Comparison of ENCODE assay signal across 8 mouse cellular contexts in genomic region chr19:4013066-4013465, GRCm38 (mm10). TPM values are rescaled to one million over a fixed set of nuclear protein-coding genes. Genes with fewer than 3 reads are reported as not detected.
A peak's percentile ranks its signal among the peaks of the same experiment; 100 is the strongest.
DNase-seq lines count a peak whose midpoint lies in the region; ATAC-seq and TF ChIP-seq lines count a peak whose summit lies in the region.

No protein-coding gene starts in this region.

- peak overlapping the region; percentile 85; the same call in 1 of the 2 replicates for H3K4me3 ChIP-seq in kidney, postnatal 0 days (replicated peaks; ENCODE audit: low read depth, low read length)
- H3K4me3 ChIP-seq in embryonic facial prominence, embryonic 14.5 days (ENCODE audit: low read depth, low read length): peak overlapping the region; percentile 92
- peak overlapping the region; percentile 89 for H3K4me3 ChIP-seq in limb, embryonic 12.5 days (replicated peaks)
- peak overlapping the region; percentile 79 for H3K4me3 ChIP-seq in neural tube, embryonic 13.5 days

- WGBS in kidney, postnatal 0 days: 19% methylated on average over 9 of the region's 9 CpGs
- 15% methylated on average over 9 of the region's 9 CpGs for WGBS in embryonic facial prominence, embryonic 14.5 days
- 20% methylated on average over 9 of the region's 9 CpGs for WGBS in limb, embryonic 12.5 days
- WGBS in neural tube, embryonic 13.5 days: 21% methylated on average over 9 of the region's 9 CpGs

- no peaks in the 10 kb centered on the region for H3K27me3 ChIP-seq in kidney, postnatal 0 days (ENCODE audit: insufficient read depth, low read length)
- no peaks in the 10 kb centered on the region for H3K27me3 ChIP-seq in embryonic facial prominence, embryonic 14.5 days (replicated peaks; ENCODE audit: control insufficient read depth, insufficient read depth, low read length)
- no peaks in the 10 kb centered on the region for H3K27me3 ChIP-seq in limb, embryonic 12.5 days
- H3K27me3 ChIP-seq in neural tube, embryonic 13.5 days: no peaks in the 10 kb centered on the region

- TF ChIP-seq CTCF in kidney, postnatal 0 days (IDR thresholded peaks at IDR 0.05; ENCODE audit: low read depth): no peak

- H3K27ac ChIP-seq in kidney, postnatal 0 days: no peak overlapping the region
- H3K27ac ChIP-seq in embryonic facial prominence, embryonic 14.5 days (replicated peaks; ENCODE audit: low read depth, low read length): no peak overlapping the region
- H3K27ac ChIP-seq in limb, embryonic 12.5 days: no peak overlapping the region
- no peak overlapping the region for H3K27ac ChIP-seq in neural tube, embryonic 13.5 days (replicated peaks)

- no peaks in the 10 kb centered on the region for H3K9me3 ChIP-seq in kidney, postnatal 0 days (replicated peaks; ENCODE audit: low read length)
- H3K9me3 ChIP-seq in embryonic facial prominence, embryonic 14.5 days (ENCODE audit: control insufficient read depth, low read length): no peaks in the 10 kb centered on the region
- H3K9me3 ChIP-seq in limb, embryonic 12.5 days: no peaks in the 10 kb centered on the region
- H3K9me3 ChIP-seq in neural tube, embryonic 13.5 days: no peaks in the 10 kb centered on the region

- H3K4me2 ChIP-seq in kidney, postnatal 0 days (ENCODE audit: low read length): peak overlapping the region; percentile 41
- peak overlapping the region; percentile 76 for H3K4me2 ChIP-seq in embryonic facial prominence, embryonic 14.5 days (ENCODE audit: low read depth, low read length)
- H3K4me2 ChIP-seq in limb, embryonic 12.5 days: peak overlapping the region; percentile 67
- H3K4me2 ChIP-seq in neural tube, embryonic 13.5 days: peak overlapping the region; percentile 47

- peak overlapping the region; percentile 32; the same call in 1 of the 2 replicates for H3K9ac ChIP-seq in kidney, postnatal 0 days (ENCODE audit: low read depth, low read length)
- H3K9ac ChIP-seq in embryonic facial prominence, embryonic 14.5 days (ENCODE audit: low read depth, low read length): peak overlapping the region; percentile 55
- H3K9ac ChIP-seq in limb, embryonic 12.5 days (replicated peaks): 0 out of 2 replicates have a peak overlapping the region, but pooled peaks have one; percentile 1
- H3K9ac ChIP-seq in neural tube, embryonic 13.5 days: peak overlapping the region; percentile 44

- no peak for DNase-seq in kidney, postnatal 0 days (ENCODE audit: low spot score)
- DNase-seq in kidney, postnatal 10 days: no peak
- DNase-seq in embryonic facial prominence, embryonic 14.5 days (ENCODE audit: low spot score): no peak
- no peak for DNase-seq in urinary bladder, postnatal 10 days (ENCODE audit: low spot score)
- DNase-seq in layer of hippocampus, postnatal 36 days: no peak
- no peak for DNase-seq in adipocyte (ENCODE audit: low spot score)

- H3K36me3 ChIP-seq in kidney, postnatal 0 days (ENCODE audit: insufficient read depth, low read length): peaks cover 18% of the 10 kb centered on the region
- H3K36me3 ChIP-seq in embryonic facial prominence, embryonic 14.5 days (ENCODE audit: control insufficient read depth, insufficient read depth, low read length): peaks cover 18% of the 10 kb centered on the region
- peaks cover 29% of the 10 kb centered on the region for H3K36me3 ChIP-seq in limb, embryonic 12.5 days
- H3K36me3 ChIP-seq in neural tube, embryonic 13.5 days: peaks cover 29% of the 10 kb centered on the region

- peak; percentile 15; the same call in 1 of the 2 replicates for ATAC-seq in kidney, postnatal 0 days (replicated peaks; ENCODE audit: low FRiP score, low read depth)
- ATAC-seq in embryonic facial prominence, embryonic 14.5 days (ENCODE audit: low read depth): peak; percentile 23; the same call in 1 of the 2 replicates
- ATAC-seq in limb, embryonic 12.5 days (ENCODE audit: insufficient number of reproducible peaks, insufficient read depth, low FRiP score, low TSS enrichment, low read depth): peak; percentile 35
- no peak; the same call in 1 of the 2 replicates for ATAC-seq in neural tube, embryonic 13.5 days (ENCODE audit: low read depth)

- no peaks in the 10 kb centered on the region for H3K4me1 ChIP-seq in kidney, postnatal 0 days (replicated peaks; ENCODE audit: insufficient read depth, low read length)
- peaks cover 4% of the 10 kb centered on the region; the same call in 1 of the 2 replicates for H3K4me1 ChIP-seq in embryonic facial prominence, embryonic 14.5 days (ENCODE audit: control insufficient read depth, insufficient read depth, low read length)
- H3K4me1 ChIP-seq in limb, embryonic 12.5 days (replicated peaks): peaks cover 10% of the 10 kb centered on the region; the same call in 1 of the 2 replicates
- peaks cover 20% of the 10 kb centered on the region for H3K4me1 ChIP-seq in neural tube, embryonic 13.5 days (replicated peaks)

RNA-seq across cellular contexts. Expression of gene Ndufv1, which starts 0.5 kb away (rescaled TPM):
- polyA plus RNA-seq in kidney, postnatal 0 days (2015; fragmentation: Nextera tagmentation; extraction: Ambion mirVana): 294 and 318 TPM in 2 replicates
- 188 and 199 TPM in 2 replicates for polyA plus RNA-seq in embryonic facial prominence, embryonic 14.5 days (2014; fragmentation: Nextera tagmentation; extraction: Ambion mirVana)
- 180 and 201 TPM in 2 replicates for polyA plus RNA-seq in limb, embryonic 12.5 days (2016; fragmentation: Nextera tagmentation; extraction: Ambion mirVana)
- polyA plus RNA-seq in neural tube, embryonic 13.5 days (2015; fragmentation: Nextera tagmentation; extraction: Ambion mirVana): 217 and 222 TPM in 2 replicates
- 100 to 1,000 TPM; 238 to 250 TPM for total RNA-seq in layer of hippocampus, postnatal 36 days (2021)

RNA-seq across cellular contexts. Expression of gene Doc2g, which starts 10.0 kb away (rescaled TPM):
- polyA plus RNA-seq in kidney, postnatal 0 days (2015; fragmentation: Nextera tagmentation; extraction: Ambion mirVana): 2.6 and 2.8 TPM in 2 replicates
- 2.5 and 3.4 TPM in 2 replicates for polyA plus RNA-seq in embryonic facial prominence, embryonic 14.5 days (2014; fragmentation: Nextera tagmentation; extraction: Ambion mirVana)
- polyA plus RNA-seq in limb, embryonic 12.5 days (2016; fragmentation: Nextera tagmentation; extraction: Ambion mirVana): 6.8 and 7.6 TPM in 2 replicates
- polyA plus RNA-seq in neural tube, embryonic 13.5 days (2015; fragmentation: Nextera tagmentation; extraction: Ambion mirVana): 6.0 and 7.1 TPM in 2 replicates
- total RNA-seq in layer of hippocampus, postnatal 36 days (2021): 1 to 10 TPM; 4.2 to 4.4 TPM

RNA-seq across cellular contexts. Expression of gene Gm49405, which starts 12.6 kb away (rescaled TPM):
- polyA plus RNA-seq in kidney, postnatal 0 days (2015; fragmentation: Nextera tagmentation; extraction: Ambion mirVana): 1.3 and 1.7 TPM in 2 replicates
- polyA plus RNA-seq in embryonic facial prominence, embryonic 14.5 days (2014; fragmentation: Nextera tagmentation; extraction: Ambion mirVana): 1.4 and 1.6 TPM in 2 replicates
- polyA plus RNA-seq in limb, embryonic 12.5 days (2016; fragmentation: Nextera tagmentation; extraction: Ambion mirVana): 4.6 and 5.5 TPM in 2 replicates
- 4.7 and 6.0 TPM in 2 replicates for polyA plus RNA-seq in neural tube, embryonic 13.5 days (2015; fragmentation: Nextera tagmentation; extraction: Ambion mirVana)
- total RNA-seq in layer of hippocampus, postnatal 36 days (2021): 1 to 10 TPM; 1.4 to 2.1 TPM

RNA-seq across cellular contexts. Expression of gene Nudt8, which starts 12.7 kb away (rescaled TPM):
- 52.2 and 54.1 TPM in 2 replicates for polyA plus RNA-seq in kidney, postnatal 0 days (2015; fragmentation: Nextera tagmentation; extraction: Ambion mirVana)
- polyA plus RNA-seq in embryonic facial prominence, embryonic 14.5 days (2014; fragmentation: Nextera tagmentation; extraction: Ambion mirVana): 25.8 and 29.5 TPM in 2 replicates
- 30.8 and 31.5 TPM in 2 replicates for polyA plus RNA-seq in limb, embryonic 12.5 days (2016; fragmentation: Nextera tagmentation; extraction: Ambion mirVana)
- polyA plus RNA-seq in neural tube, embryonic 13.5 days (2015; fragmentation: Nextera tagmentation; extraction: Ambion mirVana): 22.5 and 22.9 TPM in 2 replicates
- total RNA-seq in layer of hippocampus, postnatal 36 days (2021): 10 to 100 TPM in 1 of 2 experiments, 1 to 10 TPM in 1; 8.2 to 11.1 TPM

RNA-seq across cellular contexts. Expression of gene Tbx10, which starts 20.5 kb away (rescaled TPM):
- 2.4 and 2.8 TPM in 2 replicates for polyA plus RNA-seq in kidney, postnatal 0 days (2015; fragmentation: Nextera tagmentation; extraction: Ambion mirVana)
- polyA plus RNA-seq in embryonic facial prominence, embryonic 14.5 days (2014; fragmentation: Nextera tagmentation; extraction: Ambion mirVana): 0.10 TPM in 1 of 2 replicates, not detected in the other
- not detected in 2 replicates for polyA plus RNA-seq in limb, embryonic 12.5 days (2016; fragmentation: Nextera tagmentation; extraction: Ambion mirVana)
- polyA plus RNA-seq in neural tube, embryonic 13.5 days (2015; fragmentation: Nextera tagmentation; extraction: Ambion mirVana): not detected in 2 replicates
- not detected for total RNA-seq in layer of hippocampus, postnatal 36 days (2021)

Comparison
In these comparisons a context has a peak if more than half of its experiments do, and no peak if none do; other contexts are left out.
1. H3K9ac ChIP-seq: peak in every context shown above with its lines; median percentile 55 in embryonic facial prominence, embryonic 14.5 days; 44 in neural tube, embryonic 13.5 days; 32 in kidney, postnatal 0 days; 1 in limb, embryonic 12.5 days.